Mouse (Mus musculus) heart, embryonic 15.5 days (tissue): Measurements from ENCODE around the gene Rere. TPM values are rescaled to one million over a fixed set of nuclear protein-coding genes. Genes with fewer than 3 reads are reported as not detected.

Source experiments
- ATAC-seq: fragments of 200-750 bp; cut with Nextera tagmentation; replicated peaks from 2 replicates; pipeline ENCODE4 v1.8.0; 2017; ENCODE audit warnings: low read depth, moderate TSS enrichment; ENCODE audit not compliant: insufficient number of reproducible peaks, insufficient read depth, low FRiP score
- H3K27ac ChIP-seq: fragments of 300-500 bp; sonication (generic); 2 replicates; pipeline ENCODE4 v1.5.1; 2015; ENCODE audit warnings: mild to moderate bottlenecking, inconsistent platforms
- H3K27me3 ChIP-seq: fragments of 300-500 bp; sonication (generic); 2 replicates; pipeline ENCODE4 v1.6.1; 2015; ENCODE audit warnings: inconsistent platforms
- H3K36me3 ChIP-seq: fragments of 300-500 bp; sonication (generic); 2 replicates; pipeline ENCODE4 v1.6.1; 2015; ENCODE audit warnings: mild to moderate bottlenecking, inconsistent platforms
- H3K4me1 ChIP-seq: fragments of 300-500 bp; sonication (generic); replicated peaks from 2 replicates; pipeline ENCODE4 v1.6.1; 2015; ENCODE audit warnings: inconsistent platforms
- H3K4me2 ChIP-seq: fragments of 300-500 bp; sonication (generic); 2 replicates; pipeline ENCODE4 v1.6.1; 2015; ENCODE audit warnings: inconsistent platforms, mild to moderate bottlenecking, moderate library complexity
- H3K4me3 ChIP-seq: fragments of 300-500 bp; sonication (generic); 2 replicates; pipeline ENCODE4 v1.5.1; 2015; ENCODE audit warnings: mild to moderate bottlenecking, inconsistent platforms
- H3K9ac ChIP-seq: fragments of 300-500 bp; sonication (generic); 2 replicates; pipeline ENCODE4 v1.6.1; 2015; ENCODE audit warnings: mild to moderate bottlenecking, inconsistent platforms
- H3K9me3 ChIP-seq: fragments of 300-500 bp; sonication (generic); replicated peaks from 2 replicates; pipeline ENCODE4 v1.6.1; 2016; ENCODE audit warnings: inconsistent platforms
- WGBS: fragments of 180-500 bp; shearing (Covaris S2); methylation state at CpG from one replicate; pipeline ENCODE4 v1.1.7; 2015; ENCODE audit warnings: mixed read lengths; 5-methylcytosine and 5-hydroxymethylcytosine counted together
- polyA plus RNA-seq: library from polyadenylated mRNA; unstranded; fragments of >200 nt; fragmentation: Nextera tagmentation; extraction: Ambion mirVana; gene quantifications from 2 replicates; pipeline ENCODE4 v1.2.1, GENCODE M21; 2015

The Rere gene
- polyA plus RNA-seq, 1 experiment from 2014 or later: 17.6 TPM

GRCm38 (mm10) chr4:150415227-150415969 lies 134.0 kb downstream of the Rere start:
- Histone ChIP-seq H3K9ac (no peak overlapping the region), H3K4me3 (no peak overlapping the region), H3K27me3 (no peaks in the 10 kb centered on the region), H3K4me1 (peaks cover 14% of the 10 kb centered on the region), H3K4me2 (no peak overlapping the region), H3K36me3 (no peaks in the 10 kb centered on the region), H3K9me3 (no peaks in the 10 kb centered on the region), H3K27ac (no peak overlapping the region)
- 79% methylated on average over 10 of the region's 10 CpGs for WGBS
- ATAC-seq: no peak

GRCm38 (mm10) chr4:150420576-150421263 lies 139.3 kb downstream of the Rere start:
- no peaks in the 10 kb centered on the region for H3K27me3 ChIP-seq
- no peaks in the 10 kb centered on the region for H3K9me3 ChIP-seq
- 0 out of 2 replicates have a peak, but pooled peaks cover 2% of the 10 kb centered on the region for H3K4me1 ChIP-seq
- no peak overlapping the region for H3K9ac ChIP-seq
- WGBS: 80% methylated on average over 10 of the region's 10 CpGs
- H3K4me2 ChIP-seq: no peak overlapping the region
- H3K27ac ChIP-seq: no peak overlapping the region
- no peak for ATAC-seq
- H3K36me3 ChIP-seq: no peaks in the 10 kb centered on the region; the same call in 1 of the 2 replicates
- H3K4me3 ChIP-seq: no peak overlapping the region

GRCm38 (mm10) chr4:150426098-150426879 lies 144.8 kb downstream of the Rere start:
- no peak for ATAC-seq
- no peak overlapping the region for H3K4me2 ChIP-seq
- no peak overlapping the region for H3K4me3 ChIP-seq
- H3K4me1 ChIP-seq: peaks cover 30% of the 10 kb centered on the region
- H3K27ac ChIP-seq: peak overlapping the region; percentile 22; the same call in 1 of the 2 replicates
- no peaks in the 10 kb centered on the region for H3K9me3 ChIP-seq
- no peak overlapping the region for H3K9ac ChIP-seq
- no peaks in the 10 kb centered on the region for H3K36me3 ChIP-seq
- WGBS: 58% methylated on average over 8 of the region's 8 CpGs
- H3K27me3 ChIP-seq: no peaks in the 10 kb centered on the region

- 41% methylated on average over 5 of the region's 5 CpGs for WGBS
- H3K9ac ChIP-seq: no peak overlapping the region
- H3K27me3 ChIP-seq: no peaks in the 10 kb centered on the region
Measured at GRCm38 (mm10) chr4:150426880-150427476, 145.5 kb downstream of the Rere start.

GRCm38 (mm10) chr4:150428762-150429161 lies 147.3 kb downstream of the Rere start:
- no peak overlapping the region for H3K9ac ChIP-seq
- peaks cover 4% of the 10 kb centered on the region; the same call in 1 of the 2 replicates for H3K36me3 ChIP-seq
- no peak overlapping the region for H3K4me3 ChIP-seq
- H3K27ac ChIP-seq: no peak overlapping the region
- WGBS: 45% methylated on average over 4 of the region's 4 CpGs
- H3K4me2 ChIP-seq: no peak overlapping the region
- no peaks in the 10 kb centered on the region for H3K9me3 ChIP-seq
- no peaks in the 10 kb centered on the region for H3K27me3 ChIP-seq
- no peak for ATAC-seq
- H3K4me1 ChIP-seq: peaks cover 30% of the 10 kb centered on the region

More at GRCm38 (mm10) chr4:150426880-150427476, 145.5 kb downstream of the Rere start:
- Histone ChIP-seq H3K9me3 (no peaks in the 10 kb centered on the region), H3K36me3 (no peaks in the 10 kb centered on the region), H3K4me1 (peaks cover 30% of the 10 kb centered on the region), H3K4me3 (no peak overlapping the region), H3K27ac (peak overlapping the region; percentile 22; the same call in 1 of the 2 replicates), H3K4me2 (no peak overlapping the region)
- ATAC-seq: no peak

- H3K36me3 ChIP-seq: peaks cover 4% of the 10 kb centered on the region; the same call in 1 of the 2 replicates
- H3K27me3 ChIP-seq: no peaks in the 10 kb centered on the region
- H3K9me3 ChIP-seq: no peaks in the 10 kb centered on the region
- 88% methylated on average over 5 of the region's 5 CpGs for WGBS
- no peak overlapping the region for H3K9ac ChIP-seq
- no peak for ATAC-seq
- no peak overlapping the region for H3K4me3 ChIP-seq
- peaks cover 18% of the 10 kb centered on the region for H3K4me1 ChIP-seq
- no peak overlapping the region for H3K4me2 ChIP-seq
- H3K27ac ChIP-seq: no peak overlapping the region
Measured at GRCm38 (mm10) chr4:150433827-150434574, 152.6 kb downstream of the Rere start.

- Histone ChIP-seq H3K4me3 (no peak overlapping the region), H3K27me3 (no peaks in the 10 kb centered on the region), H3K27ac (0 out of 2 replicates have a peak overlapping the region, but pooled peaks have one; percentile 7), H3K4me1 (peaks cover 13% of the 10 kb centered on the region), H3K36me3 (peaks cover 4% of the 10 kb centered on the region; the same call in 1 of the 2 replicates), H3K4me2 (no peak overlapping the region), H3K9ac (no peak overlapping the region), H3K9me3 (no peaks in the 10 kb centered on the region)
- WGBS: 87% methylated on average over 5 of the region's 5 CpGs
- no peak for ATAC-seq
Measured at GRCm38 (mm10) chr4:150435590-150435989, 154.1 kb downstream of the Rere start.

GRCm38 (mm10) chr4:150438621-150439020 lies 157.2 kb downstream of the Rere start:
- 64% methylated on average over 6 of the region's 6 CpGs for WGBS
- ATAC-seq: no peak
- Histone ChIP-seq H3K27ac (no peak overlapping the region), H3K9ac (no peak overlapping the region), H3K36me3 (no peaks in the 10 kb centered on the region), H3K9me3 (no peaks in the 10 kb centered on the region), H3K4me3 (no peak overlapping the region), H3K27me3 (no peaks in the 10 kb centered on the region), H3K4me2 (no peak overlapping the region), H3K4me1 (peaks cover 23% of the 10 kb centered on the region)

GRCm38 (mm10) chr4:150441931-150442330 lies 160.5 kb downstream of the Rere start:
- no peak overlapping the region for H3K9ac ChIP-seq
- no peaks in the 10 kb centered on the region for H3K9me3 ChIP-seq
- no peaks in the 10 kb centered on the region for H3K27me3 ChIP-seq
- H3K4me1 ChIP-seq: peaks cover 47% of the 10 kb centered on the region
- no peak overlapping the region for H3K27ac ChIP-seq
- no peaks in the 10 kb centered on the region for H3K36me3 ChIP-seq
- 59% methylated on average over 10 of the region's 10 CpGs for WGBS
- no peak overlapping the region for H3K4me2 ChIP-seq
- H3K4me3 ChIP-seq: no peak overlapping the region
- no peak for ATAC-seq

- 36% methylated on average over 3 of the region's 3 CpGs for WGBS
- Histone ChIP-seq H3K27me3 (no peaks in the 10 kb centered on the region), H3K9me3 (no peaks in the 10 kb centered on the region), H3K9ac (no peak overlapping the region), H3K4me2 (no peak overlapping the region), H3K4me3 (no peak overlapping the region), H3K4me1 (peaks cover 57% of the 10 kb centered on the region), H3K36me3 (no peaks in the 10 kb centered on the region), H3K27ac (peak overlapping the region; percentile 76)
- 0 out of 2 replicates have a peak, but pooled peaks have one; percentile 42 for ATAC-seq
Measured at GRCm38 (mm10) chr4:150444068-150444467, 162.6 kb downstream of the Rere start.
